Mouse (Mus musculus) thymus, postnatal 25 days (tissue): ENCODE measurements around the gene Arl8a.
A peak's percentile ranks its signal among the peaks of the same experiment; 100 is the strongest.
"Not testable (repeated sequence)": the region's sequence is repeated elsewhere in the genome, so short reads cannot be mapped to it uniquely, and the experiment has no call there.

ENCODE experiments used
- DNase-seq: peaks from one replicate; pipeline ENCODE4 v3.0.0; 2022

Gene Arl8a

DNA sequence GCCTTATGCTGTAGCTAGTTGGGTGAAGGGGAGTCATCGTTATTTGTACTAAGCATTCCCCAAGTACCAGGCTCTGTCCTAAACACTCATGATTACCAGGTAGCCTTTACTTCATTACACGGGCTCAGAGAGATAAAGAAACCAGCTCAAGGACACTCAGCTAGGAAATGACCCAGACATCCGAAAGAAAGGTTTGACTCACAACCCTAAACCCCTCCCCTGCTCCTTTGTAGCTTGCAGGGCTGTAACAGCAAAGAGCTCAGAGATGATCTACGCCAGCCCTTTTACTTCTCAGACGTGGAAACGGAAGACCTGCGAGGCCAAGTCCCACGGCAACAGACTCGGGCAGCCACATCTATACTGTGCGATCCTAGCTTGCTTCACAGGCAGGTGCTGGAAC lies 23.7 kb downstream of the Arl8a start:
- DNase-seq: no peak

DNA sequence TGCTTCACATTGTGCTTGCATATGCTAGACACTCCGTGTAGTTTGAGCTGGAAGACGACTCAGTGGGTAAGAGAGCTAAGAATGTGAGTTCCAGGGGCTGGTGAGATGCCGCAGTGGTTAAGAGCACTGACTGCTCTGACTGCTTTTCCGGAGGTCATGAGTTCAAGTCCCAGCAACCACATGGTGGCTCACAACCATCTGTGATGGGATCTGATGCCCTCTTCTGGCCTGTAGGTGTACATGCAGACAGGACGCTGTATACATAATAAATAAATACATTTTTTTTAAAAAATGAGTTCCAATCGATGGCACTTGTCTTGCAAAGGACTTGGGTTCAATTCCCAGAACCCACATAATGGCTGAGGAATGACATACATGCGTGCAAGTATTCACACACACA lies 24.6 kb downstream of the Arl8a start:
- no peak for DNase-seq

- DNase-seq: no peak
Measured at GRCm38 (mm10) chr1:135171984-135172383, 25.4 kb downstream of the Arl8a start.

DNA sequence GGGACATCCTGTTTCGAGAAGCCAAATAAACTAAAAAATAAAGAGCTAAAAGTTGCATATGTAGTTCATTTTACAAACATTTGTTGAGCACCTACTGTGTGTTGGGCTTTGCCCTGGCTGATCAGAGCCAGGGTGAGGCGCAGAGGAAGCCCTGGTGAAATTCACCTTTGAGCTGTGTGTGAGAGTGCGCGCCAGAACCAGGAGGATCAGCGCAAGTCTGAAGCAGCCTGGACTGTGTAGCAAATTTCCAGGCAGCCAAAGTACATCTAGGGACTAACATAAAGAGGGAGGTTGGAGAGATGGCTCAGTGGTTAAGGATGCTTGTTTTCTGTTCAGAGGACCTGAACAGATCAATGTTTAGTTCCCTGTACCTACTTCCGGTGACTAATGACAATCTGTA lies 26.7 kb downstream of the Arl8a start:
- DNase-seq: no peak

DNA sequence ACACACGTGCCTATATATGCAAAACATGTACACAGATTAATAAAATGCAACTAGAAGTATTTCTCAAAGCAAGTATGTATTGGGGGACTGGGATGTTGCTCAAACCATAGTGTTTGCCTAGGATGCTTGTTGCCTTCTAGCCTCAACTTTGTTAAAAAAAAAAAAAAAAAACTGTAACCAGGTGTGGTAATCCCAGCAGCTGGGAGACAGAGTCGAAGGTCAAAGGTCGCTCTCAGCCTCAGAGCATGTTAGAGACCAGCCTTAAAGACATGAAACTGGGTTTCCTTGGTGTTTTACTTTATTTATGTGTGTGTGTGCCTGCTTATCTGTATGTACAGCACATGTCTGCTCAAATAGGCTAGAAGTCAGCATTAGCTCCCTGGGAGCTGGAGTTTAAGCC lies 28.6 kb downstream of the Arl8a start:
- no peak for DNase-seq

DNA sequence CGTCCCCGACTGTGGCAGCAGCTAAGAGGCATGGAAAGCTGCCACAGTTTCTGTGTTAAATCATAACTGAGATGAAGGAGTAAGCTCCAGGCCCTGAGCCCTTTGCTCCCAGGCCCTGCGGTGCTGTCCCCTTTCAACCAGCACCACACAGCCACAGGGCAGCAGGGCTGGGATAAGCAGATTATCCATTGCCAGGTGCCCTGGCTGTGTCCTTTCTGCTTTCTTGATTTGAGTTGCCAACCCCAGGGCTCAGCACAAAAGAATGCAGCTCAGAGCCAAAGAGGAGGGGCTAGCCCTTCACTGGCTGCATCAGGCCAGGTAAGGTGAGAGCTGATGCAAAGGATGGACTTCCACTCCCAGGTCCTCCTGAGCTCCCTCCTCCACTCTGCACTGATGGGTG lies 31.1 kb downstream of the Arl8a start:
- DNase-seq: no peak

GRCm38 (mm10) chr1:135178863-135179262 lies 32.2 kb downstream of the Arl8a start:
- DNase-seq: no peak

GRCm38 (mm10) chr1:135180830-135181229 lies 34.2 kb downstream of the Arl8a start:
- DNase-seq: no peak

- DNase-seq: no peak
Measured at GRCm38 (mm10) chr1:135181275-135181674, 34.7 kb downstream of the Arl8a start.

GRCm38 (mm10) chr1:135181880-135182623 lies 35.4 kb downstream of the Arl8a start:
- no peak for DNase-seq

- no peak for DNase-seq
Measured at GRCm38 (mm10) chr1:135182975-135183374, 36.4 kb downstream of the Arl8a start.

DNA sequence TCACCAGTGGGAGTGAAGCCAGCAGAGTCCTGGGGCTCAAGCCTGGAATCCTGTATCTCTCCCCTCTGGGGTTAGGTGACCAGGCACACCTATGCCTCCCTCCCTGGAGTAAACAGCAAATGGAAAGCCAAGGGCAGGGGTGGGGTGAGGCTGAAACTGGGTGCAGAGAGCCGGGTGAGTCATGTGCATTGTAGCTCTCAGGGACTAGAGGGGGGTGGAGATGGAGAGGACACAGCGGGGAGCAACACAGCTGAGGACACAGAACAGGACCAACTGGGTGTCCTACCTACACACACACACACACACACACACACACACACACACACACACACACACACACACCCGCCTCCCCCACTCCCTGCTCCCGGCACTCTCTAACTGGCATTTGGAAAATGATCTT lies 36.8 kb downstream of the Arl8a start:
- no peak for DNase-seq

GRCm38 (mm10) chr1:135183941-135184570 lies 37.4 kb downstream of the Arl8a start:
- DNase-seq: no peak

DNA sequence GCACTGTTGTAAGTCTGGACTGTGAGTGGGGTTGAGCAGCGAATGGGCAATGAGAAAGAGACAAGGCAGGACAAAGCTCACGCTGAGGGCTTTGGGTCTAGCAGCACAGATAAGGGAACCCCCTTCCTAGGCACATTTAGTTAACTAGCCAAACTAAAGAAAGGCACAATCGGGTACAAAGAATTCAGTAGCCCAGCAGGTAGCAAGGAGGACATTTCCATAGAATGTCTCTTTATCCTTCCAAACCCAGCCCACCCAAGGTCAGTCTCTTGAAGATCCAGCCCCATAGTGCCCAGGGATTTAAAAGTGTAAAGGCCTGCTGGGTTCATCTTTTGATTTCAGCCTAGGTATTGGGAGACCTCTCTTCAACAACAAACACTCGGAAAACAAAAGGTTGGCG lies 39.3 kb downstream of the Arl8a start:
- no peak for DNase-seq

DNA sequence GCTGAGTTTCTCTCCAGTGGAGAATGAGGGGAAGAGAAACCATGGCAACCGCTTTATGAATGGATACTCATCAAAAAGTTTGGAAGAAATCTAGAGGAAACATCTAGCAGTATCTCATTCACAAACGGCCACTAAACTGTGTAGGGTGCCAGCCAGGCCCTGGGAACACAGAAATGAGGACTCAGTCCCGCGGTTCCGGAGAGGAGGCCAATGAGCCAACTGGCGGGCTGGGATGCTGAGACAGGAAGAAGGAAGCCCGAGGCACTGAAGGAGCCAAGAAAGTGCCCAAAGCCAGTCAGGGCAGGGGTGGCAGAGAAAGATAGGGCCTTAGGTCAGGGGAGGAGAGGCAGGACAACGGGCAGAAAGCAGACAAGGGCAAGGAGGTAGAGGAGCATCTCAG lies 39.8 kb downstream of the Arl8a start:
- DNase-seq: no peak

DNA sequence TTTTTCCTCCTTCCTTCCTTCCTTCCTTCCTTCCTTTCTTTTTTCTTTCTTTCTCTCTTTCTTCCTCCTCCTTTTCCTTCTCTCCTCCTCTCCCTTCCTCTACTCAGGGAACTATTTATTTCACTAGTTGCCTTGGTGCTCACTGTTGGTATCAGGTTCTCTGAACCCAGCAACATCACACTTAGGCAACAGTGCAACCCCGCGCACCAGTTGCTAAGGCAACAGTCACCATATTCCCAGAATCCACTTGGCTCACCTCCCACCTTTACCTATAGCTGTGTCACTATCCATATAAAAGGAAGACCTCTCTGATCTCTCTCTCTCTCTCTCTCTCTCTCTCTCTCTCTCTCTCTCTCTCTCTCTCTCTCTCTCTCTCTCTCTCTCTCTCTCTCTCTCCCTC lies 40.4 kb downstream of the Arl8a start:
- DNase-seq: not testable (repeated sequence)

GRCm38 (mm10) chr1:135188197-135188596 lies 41.6 kb downstream of the Arl8a start:
- no peak for DNase-seq

DNA sequence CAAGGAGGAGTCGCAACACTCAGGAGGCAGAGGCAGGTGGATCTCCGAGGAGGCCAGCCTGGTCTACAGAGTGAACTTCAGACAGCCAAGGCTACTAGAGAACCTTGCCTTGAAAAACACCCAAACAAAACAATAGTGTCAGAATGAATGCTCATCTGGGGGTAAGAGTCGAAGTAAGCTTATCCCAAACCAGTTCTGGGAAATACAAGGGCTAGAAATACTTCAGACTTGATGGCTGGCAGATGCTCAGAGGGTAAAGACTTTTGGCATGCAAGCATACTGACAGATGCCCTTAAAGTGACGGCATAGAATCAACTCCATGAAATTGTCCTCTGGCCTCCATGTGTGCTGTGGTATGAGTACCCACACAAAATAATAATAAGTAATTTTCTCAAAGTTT lies 42.6 kb downstream of the Arl8a start:
- no peak for DNase-seq

DNA sequence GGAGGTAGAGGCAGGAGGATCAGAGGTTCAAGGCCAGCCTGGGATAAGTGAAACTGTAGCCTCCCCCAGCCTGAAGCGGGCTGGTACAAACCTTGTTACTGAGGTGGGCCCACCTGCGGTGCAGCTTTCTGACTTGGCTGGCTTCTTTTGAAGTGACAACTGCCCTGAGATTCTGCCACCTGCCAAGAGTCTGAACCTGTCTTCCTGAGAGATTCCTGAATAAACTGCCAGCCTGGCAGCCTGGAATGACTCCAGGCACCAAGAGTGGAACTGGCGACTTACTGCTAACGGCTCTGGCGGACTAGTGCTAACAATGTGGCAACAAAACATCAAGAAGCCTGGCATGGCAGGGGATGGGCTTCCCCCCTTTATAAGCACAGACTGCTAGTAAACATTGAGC lies 47.7 kb downstream of the Arl8a start:
- DNase-seq: not testable (repeated sequence)

DNA sequence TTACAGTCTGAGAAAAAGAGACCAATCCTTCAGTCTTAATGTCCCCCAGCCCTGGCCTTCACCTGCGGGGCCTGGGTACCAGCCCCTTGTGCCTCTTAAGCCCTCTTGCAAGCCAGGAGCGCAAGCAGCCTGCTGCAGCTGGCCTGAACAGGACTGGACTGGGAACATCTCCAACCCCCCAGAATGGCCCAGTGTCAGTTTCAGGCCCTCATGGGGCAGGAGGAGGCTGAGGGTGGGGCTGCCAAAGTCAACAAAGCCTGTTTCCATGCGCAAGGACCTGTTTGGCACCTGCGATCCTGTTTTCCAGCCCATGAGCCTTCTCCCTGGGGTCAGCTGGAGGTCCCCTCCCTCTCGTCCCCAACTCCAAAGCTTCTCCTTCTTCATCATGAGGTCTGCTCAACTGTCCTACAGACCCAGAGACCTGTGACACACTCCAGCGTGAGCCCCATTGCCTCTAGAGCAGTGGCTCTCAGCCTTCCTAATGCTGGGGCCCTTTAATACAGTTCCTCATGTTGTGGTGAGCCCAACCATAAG lies 49.4 kb downstream of the Arl8a start:
- no peak for DNase-seq

DNA sequence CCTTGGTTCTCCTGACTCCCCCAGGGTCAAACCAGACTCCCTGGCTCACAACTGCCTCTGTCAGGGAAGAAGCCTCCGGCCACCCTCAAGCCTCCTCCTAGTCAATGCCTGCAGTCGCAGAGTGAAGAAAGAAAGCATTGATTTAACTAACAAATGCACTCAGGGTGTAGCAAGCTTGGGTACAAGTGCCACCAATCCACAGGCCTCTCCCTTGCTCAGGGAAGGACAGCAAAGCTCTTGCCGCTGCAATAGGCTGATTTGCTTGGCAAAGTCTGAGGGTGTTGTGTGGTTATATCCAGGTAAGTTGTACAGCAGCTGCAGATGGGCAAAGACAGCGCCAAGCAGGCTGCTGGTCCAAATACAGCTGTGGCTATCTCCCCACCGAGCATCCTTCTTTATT lies 51.8 kb downstream of the Arl8a start:
- no peak for DNase-seq

- peak; percentile 9 for DNase-seq
Measured at GRCm38 (mm10) chr1:135199014-135199819, 52.6 kb downstream of the Arl8a start.

GRCm38 (mm10) chr1:135200400-135200799 lies 53.8 kb downstream of the Arl8a start:
- DNase-seq: no peak
